Mouse (Mus musculus): ENCODE results near the gene Map3k19. TPM values are rescaled to one million over a fixed set of nuclear protein-coding genes. Genes with fewer than 3 reads are reported as not detected.
A peak's percentile ranks its signal among the peaks of the same experiment; 100 is the strongest.

Gene Map3k19
- polyA plus RNA-seq, 1 experiment from 2014 or later, result 0.66 TPM

GRCm38 (mm10) chr1:127836619-127837018 is 18.2 kb downstream of the Map3k19 start:
- DNase-seq (ENCODE audit: low spot score), result no peak
- Histone ChIP-seq H3K9me3 (ENCODE audit: low read length) (no peaks in the 10 kb centered on the region), H3K9ac (replicated peaks; ENCODE audit: low read depth) (no peak overlapping the region), H3K27ac (ENCODE audit: low read length) (no peak overlapping the region), H3K36me3 (ENCODE audit: insufficient read depth, low read length) (no peaks in the 10 kb centered on the region), H3K4me2 (replicated peaks; ENCODE audit: low read depth, low read length) (no peak overlapping the region), H3K27me3 (replicated peaks; ENCODE audit: insufficient read depth, low read length) (no peaks in the 10 kb centered on the region), H3K4me1 (ENCODE audit: insufficient read depth, low read depth, low read length) (no peaks in the 10 kb centered on the region), H3K4me3 (ENCODE audit: low read depth, low read length) (no peak overlapping the region)
- TF ChIP-seq CTCF (IDR thresholded peaks at IDR 0.05) (no peak), EP300 (IDR thresholded peaks at IDR 0.05) (no peak)
- no peak for ATAC-seq
- WGBS, result 75% methylated on average over 4 of the region's 4 CpGs

GRCm38 (mm10) chr1:127834202-127834601 is 20.6 kb downstream of the Map3k19 start:
- Histone ChIP-seq H3K4me2 (replicated peaks; ENCODE audit: low read depth, low read length) (no peak overlapping the region), H3K4me1 (ENCODE audit: insufficient read depth, low read depth, low read length) (no peaks in the 10 kb centered on the region), H3K9ac (replicated peaks; ENCODE audit: low read depth) (no peak overlapping the region), H3K27ac (ENCODE audit: low read length) (no peak overlapping the region), H3K4me3 (ENCODE audit: low read depth, low read length) (no peak overlapping the region), H3K9me3 (ENCODE audit: low read length) (no peaks in the 10 kb centered on the region), H3K27me3 (replicated peaks; ENCODE audit: insufficient read depth, low read length) (no peaks in the 10 kb centered on the region), H3K36me3 (ENCODE audit: insufficient read depth, low read length) (no peaks in the 10 kb centered on the region)
- TF ChIP-seq EP300 (IDR thresholded peaks at IDR 0.05), result no peak
- TF ChIP-seq CTCF (IDR thresholded peaks at IDR 0.05), result no peak
- DNase-seq (ENCODE audit: low spot score) (no peak), ATAC-seq (no peak)
- 51% methylated on average over 4 of the region's 4 CpGs for WGBS

DNA sequence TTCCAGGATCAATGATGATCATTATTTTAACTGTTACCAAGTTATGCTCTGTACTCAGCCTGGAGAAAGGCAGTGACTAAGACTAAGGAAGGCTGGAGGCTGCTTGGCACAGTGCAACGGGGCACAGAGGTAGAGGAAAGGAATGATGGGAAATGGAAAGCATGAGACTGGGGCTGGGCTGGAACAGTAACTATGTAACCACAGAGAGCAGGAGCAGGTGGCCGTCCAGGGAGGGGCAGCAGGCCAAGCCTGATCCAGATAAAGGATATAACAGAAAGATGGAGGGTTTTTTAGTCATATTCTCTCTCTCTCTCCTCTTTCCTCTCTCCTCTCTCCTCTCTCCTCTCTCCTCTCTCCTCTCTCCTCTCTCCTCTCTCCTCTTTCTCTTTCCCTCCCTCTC is 21.1 kb downstream of the Map3k19 start:
- H3K4me3 ChIP-seq (ENCODE audit: low read depth, low read length), result no peak overlapping the region
- TF ChIP-seq EP300 (IDR thresholded peaks at IDR 0.05) (no peak), CTCF (IDR thresholded peaks at IDR 0.05) (no peak)
- 28% methylated on average over 2 of the region's 2 CpGs for WGBS
- no peak overlapping the region for H3K27ac ChIP-seq (ENCODE audit: low read length)
- no peaks in the 10 kb centered on the region for H3K27me3 ChIP-seq (replicated peaks; ENCODE audit: insufficient read depth, low read length)
- no peaks in the 10 kb centered on the region for H3K4me1 ChIP-seq (ENCODE audit: insufficient read depth, low read depth, low read length)
- no peak for DNase-seq (ENCODE audit: low spot score)
- H3K9me3 ChIP-seq (ENCODE audit: low read length), result no peaks in the 10 kb centered on the region
- H3K9ac ChIP-seq (replicated peaks; ENCODE audit: low read depth), result no peak overlapping the region
- H3K36me3 ChIP-seq (ENCODE audit: insufficient read depth, low read length), result no peaks in the 10 kb centered on the region
- H3K4me2 ChIP-seq (replicated peaks; ENCODE audit: low read depth, low read length), result no peak overlapping the region
- no peak for ATAC-seq

DNA sequence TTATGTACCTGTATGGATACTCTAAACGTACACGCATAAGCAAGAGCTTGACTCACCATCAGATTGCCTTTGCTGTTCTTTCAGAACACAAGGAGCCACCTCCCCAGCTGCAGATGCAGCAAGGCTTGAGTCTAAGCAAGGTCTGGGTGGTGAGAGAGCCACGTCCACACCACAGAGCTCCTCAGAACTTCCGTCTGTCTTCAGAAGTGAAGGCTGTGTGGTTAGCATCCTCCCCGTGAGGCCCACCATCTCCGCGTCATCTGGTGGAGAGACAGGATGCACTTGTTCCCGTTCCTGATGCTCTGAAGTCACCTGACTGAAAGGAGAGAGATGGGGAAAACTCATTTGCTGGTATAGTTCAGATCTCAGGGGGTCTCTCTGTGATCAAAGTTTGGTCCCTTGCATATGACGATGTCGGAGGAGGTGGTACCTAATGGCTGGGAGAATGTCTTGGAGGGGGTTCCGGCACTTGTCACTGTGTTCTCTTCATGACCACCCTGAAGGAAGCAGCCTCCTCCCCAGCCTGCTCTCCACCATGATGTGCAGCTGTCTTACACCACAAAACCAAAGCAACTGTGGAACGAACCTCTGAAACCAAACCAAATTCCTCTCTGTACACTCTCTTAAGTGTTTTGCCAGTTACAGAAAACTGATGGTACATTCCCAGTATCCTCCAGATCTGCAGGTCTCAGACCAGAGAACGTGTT is 24.5 kb downstream of the Map3k19 start:
- 72% methylated on average over 13 of the region's 13 CpGs for WGBS
- H3K9me3 ChIP-seq (ENCODE audit: low read length), result no peaks in the 10 kb centered on the region
- no peak overlapping the region for H3K27ac ChIP-seq (ENCODE audit: low read length)
- H3K4me2 ChIP-seq (replicated peaks; ENCODE audit: low read depth, low read length), result no peak overlapping the region
- no peaks in the 10 kb centered on the region for H3K36me3 ChIP-seq (ENCODE audit: insufficient read depth, low read length)
- no peaks in the 10 kb centered on the region for H3K27me3 ChIP-seq (replicated peaks; ENCODE audit: insufficient read depth, low read length)
- no peak for ATAC-seq
- TF ChIP-seq CTCF (IDR thresholded peaks at IDR 0.05), result no peak
- TF ChIP-seq EP300 (IDR thresholded peaks at IDR 0.05), result no peak
- H3K4me1 ChIP-seq (ENCODE audit: insufficient read depth, low read depth, low read length), result no peaks in the 10 kb centered on the region
- DNase-seq (ENCODE audit: low spot score), result no peak
- H3K4me3 ChIP-seq (ENCODE audit: low read depth, low read length), result no peak overlapping the region
- no peak overlapping the region for H3K9ac ChIP-seq (replicated peaks; ENCODE audit: low read depth)

DNA sequence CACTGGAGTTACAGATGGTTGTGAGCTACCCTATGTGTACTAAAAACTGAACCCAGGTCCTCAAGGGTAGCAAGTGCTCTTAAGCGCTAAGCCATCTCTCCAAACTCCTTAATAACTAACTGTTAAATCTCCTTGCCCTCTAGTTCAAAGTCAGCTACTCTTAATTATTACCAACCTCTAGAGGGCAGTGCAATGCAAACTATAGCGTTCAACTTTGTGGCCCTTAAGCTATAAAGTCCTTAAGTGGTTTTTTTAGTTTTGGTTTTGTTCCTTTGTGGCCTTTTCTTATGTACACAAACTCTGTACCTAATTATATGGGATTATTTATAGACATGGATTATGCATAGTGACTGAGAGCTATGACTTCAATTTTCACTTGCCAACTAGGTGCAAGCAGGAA is 27.5 kb downstream of the Map3k19 start:
- ATAC-seq (peak; percentile 59), DNase-seq (ENCODE audit: low spot score) (peak; percentile 87)
- no peak overlapping the region for H3K9ac ChIP-seq (replicated peaks; ENCODE audit: low read depth)
- WGBS, result 11% methylated on average over 2 of the region's 2 CpGs
- H3K9me3 ChIP-seq (ENCODE audit: low read length), result no peaks in the 10 kb centered on the region
- no peak overlapping the region for H3K4me3 ChIP-seq (ENCODE audit: low read depth, low read length)
- H3K36me3 ChIP-seq (ENCODE audit: insufficient read depth, low read length), result no peaks in the 10 kb centered on the region
- no peak for TF ChIP-seq EP300 (IDR thresholded peaks at IDR 0.05)
- peak; percentile 77 for TF ChIP-seq CTCF (IDR thresholded peaks at IDR 0.05)
- no peak overlapping the region for H3K4me2 ChIP-seq (replicated peaks; ENCODE audit: low read depth, low read length)
- no peaks in the 10 kb centered on the region for H3K4me1 ChIP-seq (ENCODE audit: insufficient read depth, low read depth, low read length)
- H3K27me3 ChIP-seq (replicated peaks; ENCODE audit: insufficient read depth, low read length), result no peaks in the 10 kb centered on the region
- H3K27ac ChIP-seq (ENCODE audit: low read length), result no peak overlapping the region

DNA sequence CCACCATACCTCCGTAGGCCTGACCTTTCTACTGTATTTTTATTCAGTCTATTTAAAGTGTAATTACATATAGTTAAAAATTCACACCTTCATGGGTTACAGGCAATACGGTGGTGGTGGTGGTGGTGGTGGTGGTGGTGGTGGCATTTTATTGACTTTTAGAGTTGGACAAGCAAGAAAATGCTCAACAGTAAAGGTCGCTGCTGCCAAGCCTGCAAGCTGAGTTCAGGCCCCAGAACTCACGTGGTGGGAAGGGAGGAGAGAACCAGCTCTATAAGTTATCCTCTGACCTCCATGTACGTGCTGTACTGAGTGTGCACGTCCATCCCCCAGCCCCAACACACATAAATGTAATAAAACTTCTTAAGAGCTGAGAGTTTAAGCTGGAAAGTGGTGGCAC is 38.5 kb downstream of the Map3k19 start:
- Histone ChIP-seq H3K4me2 (replicated peaks; ENCODE audit: low read depth, low read length) (no peak overlapping the region), H3K9me3 (ENCODE audit: low read length) (no peaks in the 10 kb centered on the region), H3K9ac (replicated peaks; ENCODE audit: low read depth) (no peak overlapping the region), H3K4me1 (ENCODE audit: insufficient read depth, low read depth, low read length) (no peaks in the 10 kb centered on the region), H3K4me3 (ENCODE audit: low read depth, low read length) (no peak overlapping the region), H3K27ac (ENCODE audit: low read length) (no peak overlapping the region), H3K27me3 (replicated peaks; ENCODE audit: insufficient read depth, low read length) (no peaks in the 10 kb centered on the region), H3K36me3 (ENCODE audit: insufficient read depth, low read length) (no peaks in the 10 kb centered on the region)
- TF ChIP-seq CTCF (IDR thresholded peaks at IDR 0.05) (no peak), EP300 (IDR thresholded peaks at IDR 0.05) (no peak)
- ATAC-seq (no peak), DNase-seq (ENCODE audit: low spot score) (no peak)
- WGBS, result 77% methylated on average over 6 of the region's 6 CpGs

GRCm38 (mm10) chr1:127812929-127813328 is 41.9 kb downstream of the Map3k19 start:
- WGBS, result 60% methylated on average over 7 of the region's 7 CpGs
- no peaks in the 10 kb centered on the region for H3K36me3 ChIP-seq (ENCODE audit: insufficient read depth, low read length)
- no peak overlapping the region for H3K9ac ChIP-seq (replicated peaks; ENCODE audit: low read depth)
- H3K9me3 ChIP-seq (ENCODE audit: low read length), result no peaks in the 10 kb centered on the region
- TF ChIP-seq CTCF (IDR thresholded peaks at IDR 0.05), result no peak
- TF ChIP-seq EP300 (IDR thresholded peaks at IDR 0.05), result no peak
- H3K4me1 ChIP-seq (ENCODE audit: insufficient read depth, low read depth, low read length), result no peaks in the 10 kb centered on the region
- no peak overlapping the region for H3K27ac ChIP-seq (ENCODE audit: low read length)
- H3K4me3 ChIP-seq (ENCODE audit: low read depth, low read length), result no peak overlapping the region
- no peak for DNase-seq (ENCODE audit: low spot score)
- no peaks in the 10 kb centered on the region for H3K27me3 ChIP-seq (replicated peaks; ENCODE audit: insufficient read depth, low read length)
- no peak overlapping the region for H3K4me2 ChIP-seq (replicated peaks; ENCODE audit: low read depth, low read length)
- no peak for ATAC-seq
